Mouse (Mus musculus): Measurements from ENCODE around the gene Slc16a5.

GRCm38 (mm10) chr11:115464851-115465250, 2.6 kb downstream of the Slc16a5 start:
- TF ChIP-seq CTCF (conservative IDR thresholded peaks at IDR 0.05; ENCODE audit: low read length): no peak
- no peak for TF ChIP-seq POU5F1 (IDR thresholded peaks at IDR 0.05; ENCODE audit: borderline replicate concordance, low read length)
- no peak for TF ChIP-seq NANOG (IDR thresholded peaks at IDR 0.05; ENCODE audit: borderline replicate concordance, low read length)

Data from E14TG2a.4 (cell line).